Mouse (Mus musculus) E14TG2a.4 (cell line): ENCODE measurements around the gene Foxn3.

ENCODE experiments used
- CTCF ChIP-seq: conservative IDR thresholded peaks from 2 replicates; pipeline ENCODE4 v1.5.1; 2014; ENCODE audit warnings: low read length
- NANOG ChIP-seq: IDR thresholded peaks from 2 replicates; pipeline ENCODE4 v1.6.1; 2014; ENCODE audit warnings: borderline replicate concordance, low read length, mixed read lengths
- POU5F1 ChIP-seq: IDR thresholded peaks from 2 replicates; pipeline ENCODE4 v1.6.1; 2014; ENCODE audit warnings: low read length, borderline replicate concordance

DNA sequence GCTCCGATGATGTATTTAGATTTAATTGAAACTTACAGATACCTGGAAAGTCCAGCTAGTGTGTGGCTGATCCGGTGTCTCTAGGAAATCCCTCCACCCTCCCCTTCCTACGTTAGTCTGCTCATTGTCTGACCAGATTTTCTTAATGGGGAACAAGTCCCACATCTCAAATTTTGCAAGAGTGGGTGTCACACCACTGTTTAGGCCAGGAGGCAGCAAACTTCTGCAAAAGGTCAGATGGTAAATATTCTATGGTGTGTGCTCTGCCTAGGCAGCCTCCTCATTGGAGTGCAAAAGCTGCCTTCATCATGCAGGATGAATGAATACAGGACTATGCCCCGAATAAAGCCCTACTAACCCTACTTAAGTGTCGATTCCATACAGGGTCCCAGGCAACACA, 115.6 kb downstream of the Foxn3 start:
- no peak for TF ChIP-seq CTCF
- no peak for TF ChIP-seq POU5F1
- TF ChIP-seq NANOG, result no peak
